Mouse (Mus musculus) forebrain, embryonic 12.5 days (tissue): Measurements from ENCODE around the gene Timm22. TPM values are rescaled to one million over a fixed set of nuclear protein-coding genes. Genes with fewer than 3 reads are reported as not detected.

ENCODE experiments used
- ATAC-seq: fragments of 200-750 bp; cut with Nextera tagmentation; 2 replicates; pipeline ENCODE4 v1.8.0; 2017; ENCODE audit warnings: moderate TSS enrichment; ENCODE audit not compliant: low FRiP score
- H3K27ac ChIP-seq: fragments of 300-500 bp; sonication (generic); 2 replicates; pipeline ENCODE4 v1.5.1; 2016; ENCODE audit warnings: mild to moderate bottlenecking
- H3K27me3 ChIP-seq: fragments of 300-500 bp; sonication (generic); 2 replicates; pipeline ENCODE4 v1.6.1; 2016; ENCODE audit warnings: mild to moderate bottlenecking
- H3K36me3 ChIP-seq: fragments of 300-500 bp; sonication (generic); replicated peaks from 2 replicates; pipeline ENCODE4 v1.6.1; 2016; ENCODE audit warnings: mild to moderate bottlenecking
- H3K4me1 ChIP-seq: fragments of 300-500 bp; sonication (generic); 2 replicates; pipeline ENCODE4 v1.6.1; 2016
- H3K4me2 ChIP-seq: fragments of 300-500 bp; sonication (generic); 2 replicates; pipeline ENCODE4 v1.6.1; 2016; ENCODE audit warnings: mild to moderate bottlenecking, moderate library complexity
- H3K4me3 ChIP-seq: fragments of 300-500 bp; sonication (generic); replicated peaks from 2 replicates; pipeline ENCODE4 v1.5.1; 2016; ENCODE audit warnings: mild to moderate bottlenecking
- H3K9ac ChIP-seq: fragments of 300-500 bp; sonication (generic); 2 replicates; pipeline ENCODE4 v1.6.1; 2016; ENCODE audit warnings: mild to moderate bottlenecking
- H3K9me3 ChIP-seq: fragments of 300-500 bp; sonication (generic); 2 replicates; pipeline ENCODE4 v1.6.1; 2016
- WGBS: fragments of 180-500 bp; shearing (Covaris S2); methylation state at CpG from one replicate; pipeline ENCODE4 v1.1.7; 2016; 5-methylcytosine and 5-hydroxymethylcytosine counted together
- polyA plus RNA-seq: library from polyadenylated mRNA; unstranded; fragments of >200 nt; fragmentation: Nextera tagmentation; extraction: Ambion mirVana; gene quantifications from 2 replicates; pipeline ENCODE4 v1.2.1, GENCODE M21; 2016

The Timm22 gene
- polyA plus RNA-seq, 1 experiment from 2014 or later = 109 TPM

DNA sequence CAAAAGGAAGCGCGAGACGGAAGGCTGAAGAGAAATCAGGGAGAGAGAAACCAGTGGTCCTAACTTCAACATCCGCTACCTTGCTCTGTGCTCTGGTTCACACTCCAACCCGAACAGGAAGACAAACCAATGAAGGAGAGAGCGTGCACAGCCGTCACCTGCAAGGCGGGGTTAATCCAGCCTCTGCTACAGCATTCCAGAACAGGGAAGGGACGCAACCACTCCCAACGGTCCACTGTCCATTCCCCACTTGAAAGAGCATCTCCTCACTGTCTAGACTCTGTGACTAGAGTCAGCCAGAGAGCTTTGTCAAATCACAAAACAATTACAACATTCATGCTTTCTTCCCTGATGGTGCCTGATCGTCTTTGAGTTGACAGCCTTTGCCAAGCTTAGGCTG is 13.8 kb upstream of the Timm22 start:
- H3K9me3 ChIP-seq = no peaks in the 10 kb centered on the region
- WGBS = 91% methylated on average over 11 of the region's 11 CpGs
- no peak for ATAC-seq
- peaks cover 9% of the 10 kb centered on the region for H3K36me3 ChIP-seq
- H3K27ac ChIP-seq = no peak overlapping the region
- no peaks in the 10 kb centered on the region for H3K27me3 ChIP-seq
- H3K4me3 ChIP-seq = no peak overlapping the region
- no peak overlapping the region for H3K4me2 ChIP-seq
- H3K4me1 ChIP-seq = peaks cover 40% of the 10 kb centered on the region
- no peak overlapping the region for H3K9ac ChIP-seq

DNA sequence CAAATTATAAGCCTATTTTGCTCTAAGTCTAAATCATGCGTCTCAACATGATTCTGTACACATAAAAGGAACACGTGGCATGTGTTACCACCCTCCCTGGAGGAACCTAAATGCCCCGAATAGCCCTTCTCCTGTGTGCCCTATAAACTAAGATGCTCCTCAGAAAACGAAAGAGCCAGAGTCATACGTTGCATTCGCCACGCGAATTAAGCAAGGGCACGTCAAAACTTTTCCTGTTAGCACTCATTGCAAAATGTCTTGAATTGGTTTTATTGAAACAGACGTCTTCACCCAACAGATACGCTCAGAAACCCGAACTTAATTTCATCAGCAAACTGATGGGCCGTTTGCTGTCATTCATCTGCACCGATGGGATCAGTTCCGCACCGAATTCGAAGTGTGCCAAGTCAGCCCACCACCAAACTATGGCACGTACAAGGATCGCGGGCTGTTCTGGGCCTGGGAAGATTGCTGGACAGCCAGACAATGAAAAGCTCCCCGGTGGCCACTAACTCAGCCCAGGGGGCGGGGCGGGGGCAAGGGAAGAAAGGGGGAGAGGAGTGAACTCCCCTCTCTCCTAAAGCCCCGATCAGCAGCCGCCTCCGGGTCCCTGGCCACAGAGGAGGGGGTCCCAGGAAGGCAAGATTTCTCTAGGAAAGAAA is 9.0 kb upstream of the Timm22 start:
- WGBS = under 1% methylated on average over 26 of the region's 26 CpGs
- H3K27me3 ChIP-seq = peaks cover 2% of the 10 kb centered on the region; the same call in 1 of the 2 replicates

DNA sequence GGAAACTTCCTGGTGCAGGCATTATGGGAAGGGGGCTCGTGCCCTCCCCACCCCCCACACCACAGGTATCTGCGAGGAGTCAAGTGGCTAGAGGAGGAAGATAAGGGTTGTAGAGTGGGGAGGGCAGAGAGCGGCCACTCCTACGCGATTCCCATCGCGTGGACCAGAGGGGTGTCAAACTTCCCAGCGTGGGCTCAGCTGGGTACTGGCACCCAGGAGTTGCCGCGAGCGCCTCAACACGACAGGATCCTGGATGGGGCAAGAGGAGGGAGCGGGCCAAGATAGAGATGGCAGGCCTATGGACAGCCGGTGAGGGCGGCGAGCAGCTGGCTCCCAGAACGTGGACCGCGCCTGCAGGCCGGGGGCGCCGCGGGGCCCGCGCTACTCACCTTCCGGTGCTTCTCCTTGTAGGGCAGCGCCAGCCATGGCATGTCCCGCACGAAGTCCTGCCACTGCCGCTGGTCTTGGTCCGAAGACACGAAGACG is 8.4 kb upstream of the Timm22 start:
- H3K4me1 ChIP-seq = peaks cover 32% of the 10 kb centered on the region
- peak overlapping the region; percentile 92 for H3K4me2 ChIP-seq
- peak overlapping the region; percentile 86 for H3K4me3 ChIP-seq
- ATAC-seq = peak; percentile 68
- H3K27me3 ChIP-seq = peaks cover 6% of the 10 kb centered on the region; the same call in 1 of the 2 replicates
- no peaks in the 10 kb centered on the region for H3K9me3 ChIP-seq
- H3K9ac ChIP-seq = peak overlapping the region; percentile 89
- H3K36me3 ChIP-seq = no peaks in the 10 kb centered on the region
- H3K27ac ChIP-seq = peak overlapping the region; percentile 91
- 0% methylated on average over 32 of the region's 33 CpGs for WGBS

More for the DNA sequence above, 9.0 kb upstream of the Timm22 start:
- Histone ChIP-seq H3K9me3 (no peaks in the 10 kb centered on the region), H3K9ac (peak overlapping the region; percentile 89), H3K27ac (peak overlapping the region; percentile 91), H3K4me3 (peak overlapping the region; percentile 86), H3K4me1 (peaks cover 32% of the 10 kb centered on the region), H3K36me3 (no peaks in the 10 kb centered on the region), H3K4me2 (peak overlapping the region; percentile 92)
- ATAC-seq = peak; percentile 24

GRCm38 (mm10) chr11:76398798-76399586 is 7.8 kb upstream of the Timm22 start, which contains the start of gene Nxn:
Gene Nxn, minus strand, starts transcription at chr11:76399140.
- Histone ChIP-seq H3K27ac (peak within 1 kb of the TSS; percentile 91), H3K9ac (peak within 1 kb of the TSS; percentile 89), H3K36me3 (no peaks in the 10 kb centered on the region), H3K4me3 (peak within 1 kb of the TSS; percentile 86), H3K27me3 (peaks cover 6% of the 10 kb centered on the region; the same call in 1 of the 2 replicates), H3K9me3 (no peaks in the 10 kb centered on the region), H3K4me1 (peaks cover 32% of the 10 kb centered on the region), H3K4me2 (peak within 1 kb of the TSS; percentile 92)
- 0% methylated on average over 65 of the region's 70 CpGs for WGBS
- ATAC-seq = peak; percentile 91

- H3K9me3 ChIP-seq = no peaks in the 10 kb centered on the region
- no peak overlapping the region for H3K9ac ChIP-seq
- no peaks in the 10 kb centered on the region for H3K36me3 ChIP-seq
- H3K27me3 ChIP-seq = peaks cover 11% of the 10 kb centered on the region
- H3K27ac ChIP-seq = 0 out of 2 replicates have a peak overlapping the region, but pooled peaks have one; percentile 43
- peaks cover 30% of the 10 kb centered on the region for H3K4me1 ChIP-seq
- H3K4me2 ChIP-seq = peak overlapping the region; percentile 92
- no peak for ATAC-seq
- H3K4me3 ChIP-seq = peak overlapping the region; percentile 86
- 15% methylated on average over 11 of the region's 11 CpGs for WGBS
These were observed 7.0 kb upstream of the Timm22 start for GRCm38 (mm10) chr11:76399587-76400330.

- no peak overlapping the region for H3K27ac ChIP-seq
- peaks cover 18% of the 10 kb centered on the region for H3K4me1 ChIP-seq
- 71% methylated on average over 10 of the region's 10 CpGs for WGBS
- H3K4me3 ChIP-seq = no peak overlapping the region
- peaks cover 12% of the 10 kb centered on the region for H3K27me3 ChIP-seq
- no peak overlapping the region for H3K9ac ChIP-seq
- H3K9me3 ChIP-seq = no peaks in the 10 kb centered on the region
- no peaks in the 10 kb centered on the region for H3K36me3 ChIP-seq
- no peak for ATAC-seq
- H3K4me2 ChIP-seq = no peak overlapping the region
These were observed 5.4 kb upstream of the Timm22 start for GRCm38 (mm10) chr11:76401398-76401797.

DNA sequence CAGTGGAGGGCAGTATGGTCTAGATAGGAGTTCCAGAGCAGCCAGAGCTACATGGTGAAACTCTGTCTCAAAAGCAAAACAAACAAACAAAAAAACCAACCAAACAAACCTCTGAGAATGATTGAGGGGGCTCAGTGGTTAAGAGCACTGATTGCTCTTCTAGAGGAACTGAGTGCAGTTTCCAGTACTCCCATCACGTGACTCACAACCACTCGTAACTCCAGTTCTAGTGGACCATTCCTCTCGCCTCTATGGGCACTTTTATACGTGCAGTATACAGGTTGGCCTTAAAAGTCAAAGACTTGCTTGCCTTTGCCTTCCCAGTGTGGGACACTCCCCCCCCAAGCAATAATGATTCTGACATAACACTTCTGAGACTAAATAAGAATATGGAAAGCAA is 1.6 kb upstream of the Timm22 start:
- Histone ChIP-seq H3K27ac (no peak overlapping the region), H3K4me1 (peaks cover 14% of the 10 kb centered on the region)

DNA sequence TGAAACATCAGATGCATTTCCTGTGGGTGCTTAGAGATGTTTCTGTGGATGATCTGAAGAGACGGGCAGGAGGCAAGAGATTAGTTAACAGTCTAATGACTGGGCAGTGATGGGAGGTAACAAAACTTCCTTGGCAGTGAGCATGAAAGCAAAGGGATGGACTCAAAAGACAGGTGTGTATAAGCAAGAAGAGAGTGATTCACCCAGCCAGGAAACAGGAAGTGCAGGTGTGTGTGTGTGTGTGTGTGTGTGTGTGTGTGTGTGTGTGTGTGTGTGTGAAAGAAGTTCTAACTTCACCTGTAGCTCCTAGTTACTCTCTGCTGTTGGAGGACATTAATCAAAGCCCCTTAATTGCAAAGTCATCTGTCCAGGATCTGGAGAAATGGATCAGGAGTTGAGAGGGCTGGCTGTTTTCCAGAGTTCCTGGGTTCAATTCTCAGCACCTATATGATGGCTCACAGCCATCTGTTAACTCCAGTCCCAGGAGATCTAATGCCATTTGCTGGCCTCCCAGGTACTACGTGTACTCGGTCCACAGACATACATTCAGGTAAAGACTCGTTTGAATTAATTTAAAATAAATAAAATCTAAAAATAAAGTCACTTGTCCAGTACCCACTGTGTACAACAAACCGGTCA is 1.0 kb upstream of the Timm22 start:
- no peak overlapping the region for H3K27ac ChIP-seq
- H3K9ac ChIP-seq = no peak overlapping the region
- 90% methylated on average over 5 of the region's 5 CpGs for WGBS
- no peaks in the 10 kb centered on the region for H3K36me3 ChIP-seq
- peaks cover 12% of the 10 kb centered on the region for H3K27me3 ChIP-seq
- no peak for ATAC-seq
- H3K4me1 ChIP-seq = peaks cover 14% of the 10 kb centered on the region
- no peaks in the 10 kb centered on the region for H3K9me3 ChIP-seq
- H3K4me2 ChIP-seq = no peak overlapping the region
- no peak overlapping the region for H3K4me3 ChIP-seq

More for the DNA sequence above, 1.6 kb upstream of the Timm22 start:
- ATAC-seq = no peak
- Histone ChIP-seq H3K4me2 (no peak overlapping the region), H3K9me3 (no peaks in the 10 kb centered on the region), H3K9ac (no peak overlapping the region), H3K4me3 (no peak overlapping the region), H3K27me3 (peaks cover 12% of the 10 kb centered on the region), H3K36me3 (no peaks in the 10 kb centered on the region)
- 76% methylated on average over 4 of the region's 4 CpGs for WGBS

DNA sequence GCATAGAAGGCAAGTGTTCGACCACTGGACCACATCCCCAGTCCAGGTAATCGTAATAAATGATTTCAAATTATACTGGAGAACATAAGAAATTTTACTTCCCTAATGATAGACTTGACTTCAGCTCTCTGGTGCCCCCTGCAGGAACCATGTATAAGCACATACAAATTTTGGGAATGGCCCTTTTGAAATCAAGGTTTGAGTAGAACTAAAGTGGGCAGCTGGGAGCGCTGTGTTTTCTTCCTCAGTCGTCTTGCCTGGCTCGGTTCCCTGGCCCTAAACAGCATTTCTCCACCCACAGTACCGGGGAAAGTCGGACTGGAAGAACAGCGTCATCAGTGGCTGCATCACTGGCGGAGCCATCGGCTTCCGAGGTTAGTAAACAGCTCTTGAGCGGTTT is 4.1 kb downstream of the Timm22 start:
- H3K27me3 ChIP-seq = no peaks in the 10 kb centered on the region
- no peak overlapping the region for H3K4me2 ChIP-seq
- H3K36me3 ChIP-seq = peaks cover 41% of the 10 kb centered on the region
- ATAC-seq = no peak
- peaks cover 14% of the 10 kb centered on the region for H3K4me1 ChIP-seq
- 73% methylated on average over 12 of the region's 12 CpGs for WGBS
- no peaks in the 10 kb centered on the region for H3K9me3 ChIP-seq
- no peak overlapping the region for H3K27ac ChIP-seq
- H3K4me3 ChIP-seq = no peak overlapping the region
- H3K9ac ChIP-seq = no peak overlapping the region

DNA sequence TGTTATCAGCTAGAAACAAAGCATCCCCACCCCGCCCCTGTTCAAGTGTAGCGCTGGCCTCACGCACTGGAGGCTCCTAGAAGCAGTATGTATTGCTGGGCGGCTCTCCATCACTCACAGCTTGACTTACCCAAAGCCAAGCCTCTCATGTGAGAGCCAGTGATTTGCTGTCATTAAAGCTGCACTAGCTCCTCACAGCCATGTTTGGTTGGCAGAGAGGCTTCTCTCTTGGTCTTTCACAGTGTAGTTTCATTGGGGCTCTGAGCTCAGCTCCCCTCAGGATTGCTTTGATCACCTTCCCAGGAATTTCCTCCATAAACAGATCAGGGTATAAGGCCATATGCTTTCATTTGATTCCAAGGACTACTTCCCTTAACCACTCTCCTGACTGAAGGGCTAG is 6.5 kb downstream of the Timm22 start:
- Histone ChIP-seq H3K27me3 (no peaks in the 10 kb centered on the region), H3K27ac (no peak overlapping the region), H3K9me3 (no peaks in the 10 kb centered on the region), H3K4me3 (no peak overlapping the region), H3K4me1 (peaks cover 6% of the 10 kb centered on the region; the same call in 1 of the 2 replicates), H3K4me2 (no peak overlapping the region), H3K36me3 (peaks cover 65% of the 10 kb centered on the region), H3K9ac (no peak overlapping the region)
- ATAC-seq = no peak
- 87% methylated on average over 4 of the region's 4 CpGs for WGBS

GRCm38 (mm10) chr11:76415001-76415400 is 8.2 kb downstream of the Timm22 start:
- ATAC-seq = no peak
- Histone ChIP-seq H3K27ac (no peak overlapping the region), H3K4me3 (no peak overlapping the region), H3K36me3 (peaks cover 83% of the 10 kb centered on the region), H3K9me3 (no peaks in the 10 kb centered on the region), H3K9ac (no peak overlapping the region), H3K27me3 (no peaks in the 10 kb centered on the region), H3K4me1 (no peaks in the 10 kb centered on the region), H3K4me2 (no peak overlapping the region)
- WGBS = 93% methylated on average over 4 of the region's 4 CpGs
